In the genomic region with DNA sequence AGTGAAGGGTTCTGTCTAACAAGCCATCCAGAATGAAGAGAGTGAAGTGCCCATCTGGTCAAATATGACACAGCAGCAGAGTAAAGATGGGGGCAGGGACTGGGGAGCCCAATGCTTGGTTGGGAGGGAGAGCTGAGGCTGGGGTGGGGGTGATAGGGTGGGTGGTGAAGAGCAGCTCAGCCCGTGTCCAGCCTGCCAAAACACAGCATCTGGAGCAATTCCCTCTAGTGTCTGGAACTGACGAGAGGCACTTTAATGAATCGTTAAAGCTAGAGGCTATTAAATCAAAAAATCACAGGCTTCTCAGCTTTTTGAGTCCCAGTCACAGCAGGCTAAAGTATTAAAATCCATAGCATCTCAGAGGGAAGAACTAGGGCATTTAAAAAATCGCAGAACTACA, we compare ENCODE assay signal across 25 mouse cellular contexts. TPM values are rescaled to one million over a fixed set of nuclear protein-coding genes. Genes with fewer than 3 reads are reported as not detected.
A peak's percentile ranks its signal among the peaks of the same experiment; 100 is the strongest.
DNase-seq lines count a peak whose midpoint lies in the region; ATAC-seq and TF ChIP-seq lines count a peak whose summit lies in the region.
"Had no signal": no experiment of that assay in that cellular context is flagged by ENCODE, and none has a peak within 500 bp of the region (broad histone marks: within the 10 kb centered on the region; RNA-seq: fewer than 3 reads in every experiment).

No protein-coding gene starts in this region.

- H3K4me2 ChIP-seq in hindbrain, postnatal 0 days (ENCODE audit: low read depth, low read length): no peak overlapping the region
- no peak overlapping the region for H3K4me2 ChIP-seq in hindbrain, embryonic 12.5 days (replicated peaks)
- no peak overlapping the region for H3K4me2 ChIP-seq in midbrain, embryonic 16.5 days (ENCODE audit: low read length)
- H3K4me2 ChIP-seq in midbrain, embryonic 15.5 days: no peak overlapping the region
- no peak overlapping the region for H3K4me2 ChIP-seq in midbrain, postnatal 0 days (ENCODE audit: low read depth, low read length, poor library complexity, severe bottlenecking)
- H3K4me2 ChIP-seq: heart, embryonic 11.5 days; hindbrain, embryonic 13.5 days had no signal

- TF ChIP-seq CTCF in hindbrain, postnatal 0 days (IDR thresholded peaks at IDR 0.05; ENCODE audit: low read depth): no peak
- no peak for TF ChIP-seq CTCF in midbrain, postnatal 0 days (IDR thresholded peaks at IDR 0.05)

- DNase-seq in hindbrain, postnatal 0 days (ENCODE audit: low spot score): peak; percentile 23
- DNase-seq in retina, postnatal 1 day: peak; percentile 41
- DNase-seq in retina, embryonic 14.5 days (ENCODE audit: low spot score): no peak
- DNase-seq in midbrain, postnatal 0 days (ENCODE audit: low spot score): peak; percentile 33
- no peak for DNase-seq in thymus, postnatal 10 days (ENCODE audit: low spot score in 2 of 2)
- DNase-seq: adrenal gland, adult 8-10 months; adrenal gland, postnatal 25 days; cerebellum, adult 18-20 months; cerebellum, adult 9-10 months; cerebellum, postnatal 14 days; gastrocnemius, postnatal 14 days; heart, adult 11 months had no signal

- no peak for ATAC-seq in hindbrain, postnatal 0 days
- ATAC-seq in hindbrain, embryonic 12.5 days (ENCODE audit: low FRiP score): no peak
- ATAC-seq in midbrain, embryonic 16.5 days: 0 out of 2 replicates have a peak, but pooled peaks have one; percentile 28
- no peak for ATAC-seq in midbrain, embryonic 15.5 days (replicated peaks)
- no peak for ATAC-seq in midbrain, postnatal 0 days (ENCODE audit: low FRiP score)
- ATAC-seq: activated CD4-positive, CD25-positive, alpha-beta regulatory T cell, adult 4 months; CD4-positive, CD25-positive, alpha-beta regulatory T cell, adult 4 months; forebrain, embryonic 14.5 days; hindbrain, embryonic 16.5 days had no signal

- WGBS in hindbrain, postnatal 0 days: 35% methylated on average over 4 of the region's 4 CpGs
- 49% methylated on average over 4 of the region's 4 CpGs for WGBS in hindbrain, embryonic 12.5 days
- 35% methylated on average over 4 of the region's 4 CpGs for WGBS in midbrain, embryonic 16.5 days
- 32% methylated on average over 4 of the region's 4 CpGs for WGBS in midbrain, embryonic 15.5 days
- 28% methylated on average over 4 of the region's 4 CpGs for WGBS in midbrain, postnatal 0 days

- no peaks in the 10 kb centered on the region for H3K27me3 ChIP-seq in hindbrain, postnatal 0 days (ENCODE audit: insufficient read depth, low read length)
- no peaks in the 10 kb centered on the region for H3K27me3 ChIP-seq in hindbrain, embryonic 12.5 days
- H3K27me3 ChIP-seq in midbrain, embryonic 16.5 days (ENCODE audit: control insufficient read depth, insufficient read depth, low read depth, low read length): no peaks in the 10 kb centered on the region
- H3K27me3 ChIP-seq in midbrain, embryonic 15.5 days (replicated peaks): no peaks in the 10 kb centered on the region
- H3K27me3 ChIP-seq in midbrain, postnatal 0 days (ENCODE audit: insufficient read depth, low read length): no peaks in the 10 kb centered on the region

- H3K9ac ChIP-seq in hindbrain, postnatal 0 days (replicated peaks; ENCODE audit: low read length): no peak overlapping the region
- H3K9ac ChIP-seq in hindbrain, embryonic 12.5 days: no peak overlapping the region
- H3K9ac ChIP-seq in midbrain, embryonic 16.5 days (ENCODE audit: low read depth, low read length): no peak overlapping the region
- no peak overlapping the region; the same call in 1 of the 2 replicates for H3K9ac ChIP-seq in midbrain, embryonic 15.5 days
- no peak overlapping the region for H3K9ac ChIP-seq in midbrain, postnatal 0 days (replicated peaks; ENCODE audit: low read length, poor library complexity, severe bottlenecking)
- H3K9ac ChIP-seq: hindbrain, embryonic 13.5 days had no signal

- H3K4me1 ChIP-seq in hindbrain, postnatal 0 days (ENCODE audit: insufficient read depth, low read length): 0 out of 2 replicates have a peak, but pooled peaks cover 3% of the 10 kb centered on the region
- H3K4me1 ChIP-seq in hindbrain, embryonic 12.5 days: peaks cover 4% of the 10 kb centered on the region; the same call in 1 of the 2 replicates
- H3K4me1 ChIP-seq in midbrain, embryonic 16.5 days (ENCODE audit: control insufficient read depth, insufficient read depth, low read length): peaks cover 7% of the 10 kb centered on the region
- peaks cover 15% of the 10 kb centered on the region for H3K4me1 ChIP-seq in midbrain, embryonic 15.5 days
- no peaks in the 10 kb centered on the region for H3K4me1 ChIP-seq in midbrain, postnatal 0 days (ENCODE audit: insufficient read depth, low read length)

- H3K4me3 ChIP-seq in hindbrain, postnatal 0 days (ENCODE audit: low read length): no peak overlapping the region
- H3K4me3 ChIP-seq in hindbrain, embryonic 12.5 days: no peak overlapping the region
- no peak overlapping the region for H3K4me3 ChIP-seq in midbrain, embryonic 16.5 days (ENCODE audit: low read depth, low read length)
- H3K4me3 ChIP-seq in midbrain, embryonic 15.5 days: no peak overlapping the region
- H3K4me3 ChIP-seq in midbrain, postnatal 0 days (ENCODE audit: low read depth, low read length): no peak overlapping the region
- H3K4me3 ChIP-seq: forebrain, embryonic 10.5 days; hindbrain, embryonic 13.5 days had no signal

- no peaks in the 10 kb centered on the region for H3K9me3 ChIP-seq in hindbrain, postnatal 0 days (ENCODE audit: low read length)
- H3K9me3 ChIP-seq in hindbrain, embryonic 12.5 days (replicated peaks): no peaks in the 10 kb centered on the region
- H3K9me3 ChIP-seq in midbrain, embryonic 16.5 days (replicated peaks; ENCODE audit: control insufficient read depth, low read length, poor library complexity, severe bottlenecking): no peaks in the 10 kb centered on the region
- H3K9me3 ChIP-seq in midbrain, embryonic 15.5 days: no peaks in the 10 kb centered on the region
- H3K9me3 ChIP-seq in midbrain, postnatal 0 days (ENCODE audit: low read length): no peaks in the 10 kb centered on the region
- H3K9me3 ChIP-seq: forebrain, embryonic 10.5 days; hindbrain, embryonic 13.5 days had no signal

- no peak overlapping the region for H3K27ac ChIP-seq in hindbrain, postnatal 0 days
- H3K27ac ChIP-seq in hindbrain, embryonic 12.5 days: no peak overlapping the region
- no peak overlapping the region for H3K27ac ChIP-seq in midbrain, embryonic 16.5 days (ENCODE audit: low read length)
- H3K27ac ChIP-seq in midbrain, embryonic 15.5 days: no peak overlapping the region
- H3K27ac ChIP-seq in midbrain, postnatal 0 days (ENCODE audit: low read depth, low read length): no peak overlapping the region
- H3K27ac ChIP-seq: forebrain, embryonic 10.5 days; hindbrain, embryonic 13.5 days had no signal

- H3K36me3 ChIP-seq in hindbrain, postnatal 0 days (ENCODE audit: insufficient read depth, low read length): no peaks in the 10 kb centered on the region
- no peaks in the 10 kb centered on the region for H3K36me3 ChIP-seq in hindbrain, embryonic 12.5 days
- H3K36me3 ChIP-seq in midbrain, embryonic 16.5 days (ENCODE audit: control insufficient read depth, insufficient read depth, low read length): no peaks in the 10 kb centered on the region
- H3K36me3 ChIP-seq in midbrain, embryonic 15.5 days (replicated peaks): no peaks in the 10 kb centered on the region
- H3K36me3 ChIP-seq in midbrain, postnatal 0 days (ENCODE audit: insufficient read depth, low read length): no peaks in the 10 kb centered on the region
- H3K36me3 ChIP-seq: forebrain, embryonic 10.5 days; hindbrain, embryonic 13.5 days had no signal

RNA-seq across cellular contexts. Expression of gene Tpbgl, which starts 22.7 kb away (rescaled TPM):
- total RNA-seq in hindbrain, postnatal 0 days (2014; rRNA removed): 6.4 and 7.9 TPM in 2 replicates
- polyA plus RNA-seq in hindbrain, postnatal 0 days (2015; fragmentation: Nextera tagmentation; extraction: Ambion mirVana): 2.3 and 2.9 TPM in 2 replicates
- polyA plus RNA-seq in hindbrain, embryonic 12.5 days (2016; fragmentation: Nextera tagmentation; extraction: Ambion mirVana): 1.6 and 2.2 TPM in 2 replicates
- 1.1 and 1.6 TPM in 2 replicates for polyA plus RNA-seq in midbrain, embryonic 16.5 days (2015; fragmentation: Nextera tagmentation; extraction: Ambion mirVana)
- polyA plus RNA-seq in midbrain, embryonic 15.5 days (2015; fragmentation: Nextera tagmentation; extraction: Ambion mirVana): 1.1 and 1.4 TPM in 2 replicates
- 2.8 and 4.5 TPM in 2 replicates for total RNA-seq in midbrain, postnatal 0 days (2014; rRNA removed)
- polyA plus RNA-seq in midbrain, postnatal 0 days (2015; fragmentation: Nextera tagmentation; extraction: Ambion mirVana): 1.7 and 2.3 TPM in 2 replicates
- total RNA-seq: hematopoietic stem cell, adult 5-6 weeks; MEL had no signal
- polyA plus RNA-seq: C2C12 had no signal

Comparison
In these comparisons a context has a peak if more than half of its experiments do, and no peak if none do; other contexts are left out.
1. DNase-seq: peak in hindbrain, postnatal 0 days (single experiment), retina, postnatal 1 day (single experiment) and midbrain, postnatal 0 days (single experiment); none in retina, embryonic 14.5 days (single experiment) and thymus, postnatal 10 days (0 of 2).